Mouse (Mus musculus): Measurements from ENCODE around the gene Phospho1.

The Phospho1 gene

GRCm38 (mm10) chr11:95830411-95831275, 6.3 kb downstream of the Phospho1 start:
- in situ Hi-C loops (cut with MboI; ENCODE audit: low pct_unique_long_range_greater_than_20kb in 1 of 2, low sequenced_read_pairs in 2 of 2, unreplicated experiment in 1 of 2): no loop called here

GRCm38 (mm10) chr11:95831276-95831619, 6.9 kb downstream of the Phospho1 start:
- in situ Hi-C loops (cut with MboI; ENCODE audit: low pct_unique_long_range_greater_than_20kb in 1 of 2, low sequenced_read_pairs in 2 of 2, unreplicated experiment in 1 of 2): no loop called here

- in situ Hi-C loops (cut with MboI; ENCODE audit: low pct_unique_long_range_greater_than_20kb in 1 of 2, low sequenced_read_pairs in 2 of 2, unreplicated experiment in 1 of 2): no loop called here
These were observed 7.3 kb downstream of the Phospho1 start for GRCm38 (mm10) chr11:95831641-95832040.

- in situ Hi-C loops (cut with MboI; ENCODE audit: low pct_unique_long_range_greater_than_20kb in 1 of 2, low sequenced_read_pairs in 2 of 2, unreplicated experiment in 1 of 2): no loop called here
These were observed 8.1 kb downstream of the Phospho1 start for GRCm38 (mm10) chr11:95832129-95833005.

DNA sequence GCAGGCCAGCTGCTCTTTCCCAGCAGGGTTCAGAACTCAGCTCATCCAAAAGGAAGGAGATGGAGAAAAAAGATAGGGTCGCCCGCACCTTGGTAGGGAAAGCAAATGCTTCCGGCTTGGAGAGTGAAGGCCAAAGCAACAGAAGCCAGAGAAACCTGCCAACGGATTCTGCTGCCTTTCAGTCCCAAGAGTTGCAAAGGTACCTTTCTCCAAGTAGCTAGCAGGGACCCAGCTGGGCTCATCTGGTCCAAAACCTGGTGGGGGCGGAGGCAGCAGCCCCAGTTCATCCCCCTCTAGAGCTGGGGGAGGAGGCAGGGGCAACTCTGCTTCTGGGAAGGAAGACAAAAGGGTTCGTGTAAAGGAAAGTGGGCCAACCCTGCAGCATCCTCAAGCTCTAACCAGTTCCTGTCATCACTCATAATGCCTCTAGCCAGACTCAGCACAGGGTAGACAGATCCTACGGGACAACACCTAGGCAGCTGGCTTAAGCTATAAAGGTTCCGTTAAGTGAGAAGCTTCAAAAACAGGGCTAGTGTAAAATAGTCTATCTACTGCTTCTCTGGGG, 8.8 kb downstream of the Phospho1 start:
- in situ Hi-C loops (cut with MboI; ENCODE audit: low pct_unique_long_range_greater_than_20kb in 1 of 2, low sequenced_read_pairs in 2 of 2, unreplicated experiment in 1 of 2): no loop called here

DNA sequence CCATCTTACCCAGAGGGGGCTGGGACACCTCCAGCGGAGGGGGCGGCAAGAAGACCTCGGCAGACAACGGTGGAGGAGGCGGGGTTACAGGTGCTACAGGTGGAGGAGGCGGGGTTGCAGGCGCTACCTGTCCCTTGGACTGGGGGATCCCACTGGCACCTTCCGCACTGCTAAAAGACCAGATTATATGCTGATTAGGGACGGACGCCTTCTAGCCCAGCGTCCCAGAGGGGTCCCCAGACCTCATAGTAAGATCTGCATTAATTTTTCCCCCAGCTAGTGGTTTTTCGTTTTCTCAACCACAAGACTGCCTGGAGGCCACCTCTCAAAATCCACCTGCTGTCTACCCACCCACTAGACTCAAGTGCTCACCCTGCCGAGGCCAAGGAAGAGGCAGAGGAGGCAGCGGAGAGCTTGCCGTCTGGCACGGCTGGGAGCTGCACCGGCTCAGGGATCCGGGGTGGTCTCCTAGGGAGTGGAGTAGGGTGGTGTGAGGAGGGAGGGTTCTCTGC, 9.4 kb downstream of the Phospho1 start:
- in situ Hi-C loops (cut with MboI; ENCODE audit: low pct_unique_long_range_greater_than_20kb in 1 of 2, low sequenced_read_pairs in 2 of 2, unreplicated experiment in 1 of 2): no loop called here

GRCm38 (mm10) chr11:95834143-95834667, 9.9 kb downstream of the Phospho1 start:
- in situ Hi-C loops (cut with MboI; ENCODE audit: low pct_unique_long_range_greater_than_20kb in 1 of 2, low sequenced_read_pairs in 2 of 2, unreplicated experiment in 1 of 2): no loop called here

GRCm38 (mm10) chr11:95834742-95835710, 10.7 kb downstream of the Phospho1 start:
- in situ Hi-C loops (cut with MboI; ENCODE audit: low pct_unique_long_range_greater_than_20kb in 1 of 2, low sequenced_read_pairs in 2 of 2, unreplicated experiment in 1 of 2): no loop called here

DNA sequence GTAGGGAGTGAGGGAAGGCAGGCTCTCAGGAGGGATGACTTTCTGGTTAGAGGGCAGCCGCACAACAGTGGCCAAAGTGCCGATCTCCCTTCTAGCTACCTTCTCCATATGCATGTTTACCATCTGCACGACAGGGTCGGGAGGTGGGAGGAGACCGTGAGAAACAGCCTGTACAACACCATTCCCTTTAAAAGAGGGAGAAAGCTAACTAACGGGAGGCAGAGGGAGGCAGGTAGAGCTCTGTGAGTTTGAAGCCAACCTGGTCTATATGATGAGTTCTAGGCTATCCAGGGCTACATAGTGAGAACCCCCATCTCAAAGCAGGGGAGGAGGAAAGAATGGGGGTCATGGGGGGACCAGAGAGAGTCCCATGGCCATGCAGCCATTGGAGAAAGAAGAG, 11.5 kb downstream of the Phospho1 start:
- in situ Hi-C loops (cut with MboI; ENCODE audit: low pct_unique_long_range_greater_than_20kb in 1 of 2, low sequenced_read_pairs in 2 of 2, unreplicated experiment in 1 of 2): no loop called here

DNA sequence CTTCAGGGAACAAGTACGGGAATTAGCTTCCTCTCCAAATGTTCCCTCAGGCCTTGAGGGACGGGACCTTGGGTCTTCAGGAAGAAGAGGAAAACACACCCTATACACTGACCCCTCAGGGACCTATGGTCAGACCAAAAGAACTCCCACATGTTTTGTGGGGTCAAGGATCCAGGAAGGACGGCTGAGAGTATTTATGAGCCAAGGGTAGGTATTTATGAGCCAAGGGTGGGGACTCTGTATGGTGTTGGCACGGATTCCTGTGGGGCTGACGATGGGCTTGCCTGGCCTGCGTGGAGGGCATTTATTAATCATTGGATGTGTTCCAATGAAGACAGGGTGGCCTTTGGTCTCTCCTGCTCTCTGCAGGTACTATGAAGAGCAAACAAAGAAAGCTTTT, 12.1 kb downstream of the Phospho1 start:
- in situ Hi-C loops (cut with MboI; ENCODE audit: low pct_unique_long_range_greater_than_20kb in 1 of 2, low sequenced_read_pairs in 2 of 2, unreplicated experiment in 1 of 2): no loop called here

- in situ Hi-C loops (cut with MboI; ENCODE audit: low pct_unique_long_range_greater_than_20kb in 1 of 2, low sequenced_read_pairs in 2 of 2, unreplicated experiment in 1 of 2): no loop called here
These were observed 12.8 kb downstream of the Phospho1 start, which contains the start of gene Gngt2 for GRCm38 (mm10) chr11:95837059-95837458. Gene Gngt2 (plus strand): TSS chr11:95837216.

DNA sequence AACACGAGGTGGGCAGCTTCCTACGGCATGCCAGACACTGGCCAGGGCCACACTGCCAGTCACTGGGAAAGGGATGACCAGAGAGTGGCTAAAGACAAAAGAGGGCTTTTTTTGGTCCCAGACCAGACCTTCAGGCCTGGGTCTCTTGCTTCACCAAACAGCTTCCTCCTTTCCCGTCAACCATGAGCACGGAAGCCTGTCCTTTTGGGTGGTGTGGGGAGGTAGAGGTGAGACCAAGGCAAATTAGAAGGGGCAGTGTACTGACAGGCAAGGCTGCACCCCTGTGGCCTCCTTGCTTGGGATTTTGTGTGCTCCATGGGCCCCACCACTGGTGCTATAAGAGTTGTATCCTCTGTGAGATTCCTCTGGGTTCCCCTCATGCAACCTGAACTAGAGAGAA, 14.3 kb downstream of the Phospho1 start:
- in situ Hi-C loops (cut with MboI; ENCODE audit: low pct_unique_long_range_greater_than_20kb in 1 of 2, low sequenced_read_pairs in 2 of 2, unreplicated experiment in 1 of 2): no loop called here

DNA sequence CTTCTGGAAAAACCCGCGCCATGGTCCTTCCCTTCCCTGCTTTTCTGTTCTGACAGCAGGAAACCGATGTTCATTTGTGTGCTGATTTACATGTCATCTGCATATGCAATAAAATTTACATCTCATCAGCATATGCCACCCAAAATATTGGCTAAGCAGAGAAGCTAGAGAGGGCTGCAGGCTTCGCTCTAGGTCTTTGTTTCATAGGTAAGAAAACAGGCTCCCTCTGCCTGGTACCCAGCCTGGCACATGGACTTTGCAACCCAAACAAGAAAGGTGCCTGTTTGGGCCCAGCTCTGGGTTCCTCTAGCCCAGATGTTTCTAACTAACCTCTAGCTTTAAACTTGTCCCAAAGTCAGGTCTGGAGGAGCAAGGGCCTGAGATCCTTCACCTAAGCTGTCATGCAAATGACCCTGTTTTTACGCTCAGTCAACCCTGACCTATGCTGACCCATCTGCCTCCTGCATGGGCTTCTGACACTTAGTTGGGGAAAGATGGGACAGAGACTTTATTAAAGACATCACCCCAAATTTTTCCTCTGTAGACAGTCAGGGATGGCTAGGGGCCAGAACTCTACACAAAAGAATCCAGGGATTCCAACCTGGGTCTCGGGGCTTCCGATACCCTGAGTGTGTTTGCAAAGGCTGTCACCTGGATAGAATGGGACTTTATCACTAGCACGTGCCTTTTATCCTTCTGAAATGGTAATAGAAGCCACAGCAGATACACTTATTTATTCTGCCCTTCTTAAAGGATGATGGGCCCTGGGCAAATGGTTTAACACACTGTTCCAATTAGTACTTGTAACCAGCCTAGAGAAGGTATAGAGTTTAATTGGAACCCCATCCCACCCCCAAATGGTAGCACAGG, 14.9 kb downstream of the Phospho1 start:
- in situ Hi-C loops (cut with MboI; ENCODE audit: low pct_unique_long_range_greater_than_20kb in 1 of 2, low sequenced_read_pairs in 2 of 2, unreplicated experiment in 1 of 2): no loop called here

- in situ Hi-C loops (cut with MboI; ENCODE audit: low pct_unique_long_range_greater_than_20kb in 1 of 2, low sequenced_read_pairs in 2 of 2, unreplicated experiment in 1 of 2): no loop called here
These were observed 16.6 kb downstream of the Phospho1 start for GRCm38 (mm10) chr11:95840694-95841497.

DNA sequence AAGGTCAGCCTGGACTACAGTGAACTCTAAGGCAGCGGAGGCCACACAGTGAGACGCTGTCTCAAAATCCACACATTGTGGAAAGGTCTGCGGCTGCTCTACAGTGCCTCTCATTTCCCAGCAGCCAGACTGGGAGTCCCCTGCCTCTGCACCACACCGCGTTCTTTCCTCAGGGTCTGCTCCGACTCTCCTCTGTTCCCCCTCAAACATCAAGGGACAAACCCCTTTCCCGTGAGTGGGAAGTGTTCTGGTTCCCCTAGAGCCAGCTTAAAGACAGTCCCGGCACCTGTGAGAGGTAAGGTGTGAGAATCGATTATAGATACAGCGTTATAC, 17.2 kb downstream of the Phospho1 start:
- in situ Hi-C loops (cut with MboI; ENCODE audit: low pct_unique_long_range_greater_than_20kb in 1 of 2, low sequenced_read_pairs in 2 of 2, unreplicated experiment in 1 of 2): no loop called here

- in situ Hi-C loops (cut with MboI; ENCODE audit: low pct_unique_long_range_greater_than_20kb in 1 of 2, low sequenced_read_pairs in 2 of 2, unreplicated experiment in 1 of 2): no loop called here
These were observed 17.9 kb downstream of the Phospho1 start, which contains the start of gene Abi3 for GRCm38 (mm10) chr11:95842074-95842681. Gene Abi3 (minus strand): TSS chr11:95842476.

Measured in mouse embryonic stem cell (cell line).